Mouse (Mus musculus): ENCODE results near the gene Zfp867. TPM values are rescaled to one million over a fixed set of nuclear protein-coding genes. Genes with fewer than 3 reads are reported as not detected.

The Zfp867 gene
- total RNA-seq, 1 experiment: 5.9 TPM

GRCm38 (mm10) chr11:59514789-59515188 is 42.5 kb upstream of the Zfp867 start:
- peaks cover 0 to 41% of the 10 kb centered on the region in 2 experiments; a peak in 3 of 4 replicates for H3K4me1 ChIP-seq (ENCODE audit: control insufficient read depth in 2 of 2, insufficient read depth in 2 of 2, low read length in 2 of 2, poor library complexity in 1 of 2)
- no peak for DNase-seq (ENCODE audit: low read depth, low spot score)
- H3K36me3 ChIP-seq (ENCODE audit: control insufficient read depth, insufficient read depth, low read length, poor library complexity, severe bottlenecking): no peaks in the 10 kb centered on the region
- no peaks in the 10 kb centered on the region for H3K9me3 ChIP-seq (ENCODE audit: control insufficient read depth, insufficient read depth, low read depth, low read length)
- H3K27ac ChIP-seq (ENCODE audit: insufficient read depth, low read depth, low read length, poor library complexity, severe bottlenecking): no peak overlapping the region; the same call in 1 of the 2 replicates
- H3K9ac ChIP-seq (ENCODE audit: insufficient read depth, low read depth, low read length, poor library complexity, severe bottlenecking): no peak overlapping the region
- TF ChIP-seq CHD2 (IDR thresholded peaks at IDR 0.05; ENCODE audit: low read depth, low read length) (no peak), MAFK (IDR thresholded peaks at IDR 0.05; ENCODE audit: insufficient read depth, low read depth, low read length) (no peak), ZNF384 (IDR thresholded peaks at IDR 0.05; ENCODE audit: low read depth, low read length) (no peak), ZC3H11A (IDR thresholded peaks at IDR 0.05; ENCODE audit: borderline replicate concordance, low read depth, low read length) (no peak), HCFC1 (IDR thresholded peaks at IDR 0.05; ENCODE audit: borderline replicate concordance, insufficient read depth, low read length) (no peak)
- no peak overlapping the region for H3K4me3 ChIP-seq (ENCODE audit: insufficient read depth in 1 of 2, low read depth in 1 of 2, low read length in 2 of 2, poor library complexity in 1 of 2, severe bottlenecking in 1 of 2)
- in situ Hi-C loops (cut with MboI; ENCODE audit: low sequenced_read_pairs in 2 of 2, unreplicated experiment in 2 of 2): no loop called here

GRCm38 (mm10) chr11:59514381-59514780 is 42.1 kb upstream of the Zfp867 start:
- TF ChIP-seq HCFC1 (IDR thresholded peaks at IDR 0.05; ENCODE audit: borderline replicate concordance, insufficient read depth, low read length) (no peak), ZNF384 (IDR thresholded peaks at IDR 0.05; ENCODE audit: low read depth, low read length) (no peak), ZC3H11A (IDR thresholded peaks at IDR 0.05; ENCODE audit: borderline replicate concordance, low read depth, low read length) (no peak), MAFK (IDR thresholded peaks at IDR 0.05; ENCODE audit: insufficient read depth, low read depth, low read length) (no peak), CHD2 (IDR thresholded peaks at IDR 0.05; ENCODE audit: low read depth, low read length) (no peak)
- DNase-seq (ENCODE audit: low read depth, low spot score): no peak
- Histone ChIP-seq H3K4me1 (ENCODE audit: control insufficient read depth in 2 of 2, insufficient read depth in 2 of 2, low read length in 2 of 2, poor library complexity in 1 of 2) (peaks cover 0 to 38% of the 10 kb centered on the region in 2 experiments; a peak in 3 of 4 replicates), H3K9me3 (ENCODE audit: control insufficient read depth, insufficient read depth, low read depth, low read length) (no peaks in the 10 kb centered on the region), H3K27ac (ENCODE audit: insufficient read depth, low read depth, low read length, poor library complexity, severe bottlenecking) (no peak overlapping the region), H3K36me3 (ENCODE audit: control insufficient read depth, insufficient read depth, low read length, poor library complexity, severe bottlenecking) (no peaks in the 10 kb centered on the region), H3K9ac (ENCODE audit: insufficient read depth, low read depth, low read length, poor library complexity, severe bottlenecking) (no peak overlapping the region), H3K4me3 (ENCODE audit: insufficient read depth in 1 of 2, low read depth in 1 of 2, low read length in 2 of 2, poor library complexity in 1 of 2, severe bottlenecking in 1 of 2) (no peak overlapping the region)
- in situ Hi-C loops (cut with MboI; ENCODE audit: low sequenced_read_pairs in 2 of 2, unreplicated experiment in 2 of 2): no loop called here

- DNase-seq (ENCODE audit: low read depth, low spot score): no peak
- peak; percentile 62 for TF ChIP-seq MAFK (IDR thresholded peaks at IDR 0.05; ENCODE audit: insufficient read depth, low read depth, low read length)
- TF ChIP-seq CHD2 (IDR thresholded peaks at IDR 0.05; ENCODE audit: low read depth, low read length): no peak
- Histone ChIP-seq H3K36me3 (ENCODE audit: control insufficient read depth, insufficient read depth, low read length, poor library complexity, severe bottlenecking) (peaks cover 1% of the 10 kb centered on the region; the same call in 1 of the 2 replicates), H3K4me3 (ENCODE audit: insufficient read depth in 1 of 2, low read depth in 1 of 2, low read length in 2 of 2, poor library complexity in 1 of 2, severe bottlenecking in 1 of 2) (no peak overlapping the region), H3K9ac (ENCODE audit: insufficient read depth, low read depth, low read length, poor library complexity, severe bottlenecking) (no peak overlapping the region), H3K4me1 (ENCODE audit: control insufficient read depth in 2 of 2, insufficient read depth in 2 of 2, low read length in 2 of 2, poor library complexity in 1 of 2) (peaks cover 0 to 38% of the 10 kb centered on the region in 2 experiments; a peak in 3 of 4 replicates), H3K27ac (ENCODE audit: insufficient read depth, low read depth, low read length, poor library complexity, severe bottlenecking) (0 out of 2 replicates have a peak overlapping the region, but pooled peaks have one; percentile 57), H3K9me3 (ENCODE audit: control insufficient read depth, insufficient read depth, low read depth, low read length) (no peaks in the 10 kb centered on the region)
- in situ Hi-C loops (cut with MboI; ENCODE audit: low sequenced_read_pairs in 2 of 2, unreplicated experiment in 2 of 2): no loop called here
These were observed 41.3 kb upstream of the Zfp867 start for GRCm38 (mm10) chr11:59513556-59513955.

GRCm38 (mm10) chr11:59512733-59513132 is 40.5 kb upstream of the Zfp867 start:
- Histone ChIP-seq H3K9ac (ENCODE audit: insufficient read depth, low read depth, low read length, poor library complexity, severe bottlenecking) (peak overlapping the region; percentile 14; the same call in 1 of the 2 replicates), H3K9me3 (ENCODE audit: control insufficient read depth, insufficient read depth, low read depth, low read length) (no peaks in the 10 kb centered on the region), H3K4me1 (ENCODE audit: control insufficient read depth in 2 of 2, insufficient read depth in 2 of 2, low read length in 2 of 2, poor library complexity in 1 of 2) (peaks cover 2 to 38% of the 10 kb centered on the region in 2 experiments; a peak in 3 of 4 replicates), H3K27ac (ENCODE audit: insufficient read depth, low read depth, low read length, poor library complexity, severe bottlenecking) (peak overlapping the region; percentile 57), H3K4me3 (ENCODE audit: insufficient read depth in 1 of 2, low read depth in 1 of 2, low read length in 2 of 2, poor library complexity in 1 of 2, severe bottlenecking in 1 of 2) (no peak overlapping the region), H3K36me3 (ENCODE audit: control insufficient read depth, insufficient read depth, low read length, poor library complexity, severe bottlenecking) (peaks cover 7% of the 10 kb centered on the region; the same call in 1 of the 2 replicates)
- TF ChIP-seq CHD2 (IDR thresholded peaks at IDR 0.05; ENCODE audit: low read depth, low read length) (no peak), ZNF384 (IDR thresholded peaks at IDR 0.05; ENCODE audit: low read depth, low read length) (no peak), HCFC1 (IDR thresholded peaks at IDR 0.05; ENCODE audit: borderline replicate concordance, insufficient read depth, low read length) (no peak), MAFK (IDR thresholded peaks at IDR 0.05; ENCODE audit: insufficient read depth, low read depth, low read length) (no peak), ZC3H11A (IDR thresholded peaks at IDR 0.05; ENCODE audit: borderline replicate concordance, low read depth, low read length) (no peak)
- no peak for DNase-seq (ENCODE audit: low read depth, low spot score)
- in situ Hi-C loops (cut with MboI; ENCODE audit: low sequenced_read_pairs in 2 of 2, unreplicated experiment in 2 of 2): no loop called here

- Histone ChIP-seq H3K9ac (ENCODE audit: insufficient read depth, low read depth, low read length, poor library complexity, severe bottlenecking) (no peak overlapping the region), H3K9me3 (ENCODE audit: control insufficient read depth, insufficient read depth, low read depth, low read length) (no peaks in the 10 kb centered on the region), H3K27ac (ENCODE audit: insufficient read depth, low read depth, low read length, poor library complexity, severe bottlenecking) (peak overlapping the region; percentile 71; the same call in 1 of the 2 replicates), H3K36me3 (ENCODE audit: control insufficient read depth, insufficient read depth, low read length, poor library complexity, severe bottlenecking) (peaks cover 7% of the 10 kb centered on the region; the same call in 1 of the 2 replicates), H3K4me3 (ENCODE audit: insufficient read depth in 1 of 2, low read depth in 1 of 2, low read length in 2 of 2, poor library complexity in 1 of 2, severe bottlenecking in 1 of 2) (no peak overlapping the region), H3K4me1 (ENCODE audit: control insufficient read depth in 2 of 2, insufficient read depth in 2 of 2, low read length in 2 of 2, poor library complexity in 1 of 2) (peaks cover 2 to 38% of the 10 kb centered on the region in 2 experiments; a peak in 3 of 4 replicates)
- in situ Hi-C loops (cut with MboI; ENCODE audit: low sequenced_read_pairs in 2 of 2, unreplicated experiment in 2 of 2): no loop called here
- DNase-seq (ENCODE audit: low read depth, low spot score): no peak
- TF ChIP-seq ZC3H11A (IDR thresholded peaks at IDR 0.05; ENCODE audit: borderline replicate concordance, low read depth, low read length) (no peak), MAFK (IDR thresholded peaks at IDR 0.05; ENCODE audit: insufficient read depth, low read depth, low read length) (no peak), CHD2 (IDR thresholded peaks at IDR 0.05; ENCODE audit: low read depth, low read length) (no peak), ZNF384 (IDR thresholded peaks at IDR 0.05; ENCODE audit: low read depth, low read length) (no peak), HCFC1 (IDR thresholded peaks at IDR 0.05; ENCODE audit: borderline replicate concordance, insufficient read depth, low read length) (no peak)
These were observed 39.3 kb upstream of the Zfp867 start for GRCm38 (mm10) chr11:59511558-59511957.
